Mouse (Mus musculus) thymus, adult 18-20 months (tissue): ENCODE measurements around the gene Cxcr2.
"Not testable (repeated sequence)": the region's sequence is repeated elsewhere in the genome, so short reads cannot be mapped to it uniquely, and the experiment has no call there.

Experiments
- DNase-seq, 2 experiments: peaks; one replicate each; pipeline ENCODE4 v3.0.0; 2022; ENCODE audit warnings: mixed read lengths in 2 of 2

The Cxcr2 gene

GRCm38 (mm10) chr1:74141781-74142180, 12.0 kb upstream of the Cxcr2 start:
- DNase-seq, result no peak

DNA sequence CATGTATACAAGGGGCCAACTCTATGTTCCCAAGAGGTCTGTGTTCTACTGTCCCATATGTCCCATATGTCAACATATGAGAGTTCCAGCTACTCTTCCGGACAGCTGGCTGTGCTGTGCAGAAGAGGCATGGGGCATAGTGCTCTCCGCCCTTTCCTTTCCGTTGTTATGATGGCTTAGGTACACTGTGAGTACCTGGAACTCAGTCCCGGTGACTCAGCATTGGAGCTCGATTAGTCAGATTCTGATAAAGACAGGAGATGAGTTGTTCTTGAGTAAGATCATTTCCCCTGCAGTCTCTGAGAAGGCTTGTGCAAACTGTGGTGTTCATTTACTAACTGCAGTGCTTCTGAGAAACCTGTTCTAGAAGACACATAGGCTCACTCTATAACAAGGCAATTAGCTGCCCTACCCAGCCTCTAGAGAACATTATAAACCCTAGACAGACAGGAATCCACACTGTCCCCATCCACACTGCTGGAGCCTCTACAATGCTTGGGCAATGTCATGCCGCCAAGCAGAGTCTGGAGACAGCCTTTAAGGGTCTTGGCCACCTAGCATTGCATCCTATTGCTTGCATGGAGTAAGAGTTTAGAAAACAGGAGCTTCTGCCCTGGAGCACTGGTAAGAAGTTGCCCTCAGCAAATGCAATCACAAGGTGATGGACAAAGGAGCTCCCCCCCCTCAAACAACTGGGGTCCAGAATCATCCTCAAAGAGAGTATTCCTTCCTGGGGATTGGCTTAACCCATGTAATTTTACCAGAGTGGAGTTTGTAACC, 4.5 kb upstream of the Cxcr2 start:
- no peak for DNase-seq

DNA sequence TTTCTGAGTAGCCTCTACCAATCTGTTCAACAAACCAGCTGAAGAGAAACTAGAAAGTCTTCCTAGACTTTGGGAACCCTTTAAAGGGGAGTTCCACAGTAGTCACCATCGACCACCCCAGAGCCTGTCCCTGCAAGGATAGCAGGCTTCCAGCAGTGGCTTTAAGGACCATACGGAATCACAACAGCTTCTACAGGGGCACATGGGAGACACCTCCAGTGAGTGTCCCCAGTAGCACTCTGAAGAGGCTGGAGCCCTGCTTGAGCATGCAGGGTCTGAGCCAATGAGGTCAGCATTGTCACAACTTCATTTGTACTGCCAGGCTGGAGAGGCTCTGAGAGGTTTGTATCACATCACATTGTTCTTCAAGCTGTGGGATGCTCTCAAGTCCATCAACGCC, 3.7 kb upstream of the Cxcr2 start:
- DNase-seq, result no peak

DNA sequence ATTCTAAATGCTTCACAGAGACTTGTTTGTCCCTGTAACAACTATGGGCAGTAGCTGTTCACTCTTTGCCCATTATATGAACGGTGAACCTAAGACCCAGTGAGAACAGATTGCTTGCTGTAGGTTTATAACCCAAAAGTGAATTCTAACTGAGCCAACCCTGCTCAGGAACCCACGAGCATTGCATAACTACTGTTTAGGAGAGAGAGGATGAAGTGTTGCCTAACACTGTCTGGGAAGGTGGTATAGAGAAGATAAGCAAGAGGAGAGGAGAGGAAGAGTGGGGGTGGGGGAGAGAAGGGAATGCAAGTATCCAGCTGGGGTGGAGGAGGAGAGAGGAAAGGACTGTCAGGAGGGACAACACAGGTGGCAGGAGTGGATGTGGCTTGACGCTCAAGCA, 2.7 kb upstream of the Cxcr2 start:
- no peak for DNase-seq

DNA sequence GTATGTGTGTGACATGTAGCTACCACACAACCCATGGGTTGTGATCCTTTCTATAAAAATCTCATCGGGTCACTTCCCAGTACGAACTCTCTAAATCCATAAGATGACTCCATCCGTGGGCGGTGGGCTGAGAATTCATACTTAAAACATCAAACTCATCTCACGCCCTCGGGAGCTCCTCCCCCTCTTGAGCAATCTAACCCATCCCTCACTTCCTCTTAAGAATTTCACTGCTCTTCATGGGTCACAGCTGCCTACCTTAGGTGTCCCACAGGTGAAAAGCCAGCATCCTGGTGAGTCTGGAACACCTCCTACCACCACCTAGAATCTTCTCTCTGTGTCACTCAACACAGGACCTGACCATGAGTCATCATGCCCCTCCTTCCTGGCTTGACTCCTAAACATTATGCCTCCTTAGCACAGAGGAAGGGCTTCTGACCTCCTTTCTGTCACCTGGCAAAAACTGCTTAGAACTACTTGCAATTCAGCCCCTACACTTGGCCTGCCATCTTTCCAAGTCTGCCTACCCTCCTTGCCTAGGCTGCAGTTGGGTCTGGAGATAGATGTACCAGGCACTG, 1.7 kb downstream of the Cxcr2 start:
- no peak for DNase-seq

GRCm38 (mm10) chr1:74156381-74156910, 2.7 kb downstream of the Cxcr2 start:
- DNase-seq, result no peak

DNA sequence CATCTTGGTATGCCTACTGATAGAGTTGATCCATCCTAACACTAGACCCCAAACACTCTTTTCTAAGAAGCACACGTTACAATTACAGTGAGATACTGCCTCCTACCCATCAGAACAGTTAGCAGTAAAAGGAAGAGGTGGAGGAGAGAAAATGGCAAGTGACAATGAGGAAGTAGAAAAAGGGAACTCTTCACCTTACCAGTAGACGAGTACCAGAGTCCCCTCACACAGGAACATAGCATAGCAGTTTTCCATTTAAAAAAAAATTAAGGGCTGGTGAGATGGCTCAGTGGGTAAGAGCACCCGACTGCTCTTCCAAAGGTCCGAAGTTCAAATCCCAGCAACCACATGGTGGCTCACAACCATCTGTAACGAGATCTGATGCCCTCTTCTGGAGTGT, 5.8 kb downstream of the Cxcr2 start:
- DNase-seq, result not testable (repeated sequence)

GRCm38 (mm10) chr1:74160036-74160435, 6.2 kb downstream of the Cxcr2 start:
- DNase-seq, result no peak

DNA sequence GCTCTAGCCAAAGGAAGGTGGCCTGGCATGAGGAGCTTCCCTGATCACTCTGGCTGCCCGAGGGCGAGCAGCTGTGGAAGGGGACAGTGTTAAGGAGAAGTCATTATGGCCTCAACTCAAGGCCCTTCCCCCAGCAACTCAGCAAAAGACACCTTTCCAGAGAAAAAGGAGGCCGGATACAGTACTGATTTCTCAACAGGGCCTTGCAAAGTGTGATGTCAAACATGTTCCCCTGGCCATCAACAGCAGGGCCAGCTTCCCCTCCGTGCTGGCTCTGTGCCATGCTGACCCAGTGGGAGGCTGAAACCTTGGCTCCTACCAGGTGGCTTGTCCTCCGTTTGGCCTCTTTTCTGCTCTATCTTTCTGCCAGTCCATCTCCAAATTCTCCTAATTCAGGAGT, 13.3 kb downstream of the Cxcr2 start:
- DNase-seq, result no peak

DNA sequence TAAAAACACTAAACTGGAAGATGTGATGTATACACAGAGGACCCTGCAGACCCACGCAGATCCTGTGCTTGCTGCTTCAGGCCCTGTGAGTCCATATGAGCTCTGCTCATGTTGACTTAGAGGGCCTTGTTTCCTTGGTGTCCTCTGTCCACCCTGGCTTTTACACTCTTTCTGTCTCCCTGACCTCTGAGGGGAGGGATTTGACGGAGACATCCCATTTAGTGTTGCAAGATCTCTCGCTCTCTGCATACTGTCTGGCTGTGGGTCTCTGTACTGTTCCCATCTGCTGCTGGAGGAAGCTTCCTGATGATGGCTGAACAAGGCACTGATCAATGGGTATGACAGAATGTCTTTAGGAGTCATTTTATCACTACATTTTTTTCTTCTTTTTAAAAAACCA, 15.9 kb downstream of the Cxcr2 start:
- no peak for DNase-seq

DNA sequence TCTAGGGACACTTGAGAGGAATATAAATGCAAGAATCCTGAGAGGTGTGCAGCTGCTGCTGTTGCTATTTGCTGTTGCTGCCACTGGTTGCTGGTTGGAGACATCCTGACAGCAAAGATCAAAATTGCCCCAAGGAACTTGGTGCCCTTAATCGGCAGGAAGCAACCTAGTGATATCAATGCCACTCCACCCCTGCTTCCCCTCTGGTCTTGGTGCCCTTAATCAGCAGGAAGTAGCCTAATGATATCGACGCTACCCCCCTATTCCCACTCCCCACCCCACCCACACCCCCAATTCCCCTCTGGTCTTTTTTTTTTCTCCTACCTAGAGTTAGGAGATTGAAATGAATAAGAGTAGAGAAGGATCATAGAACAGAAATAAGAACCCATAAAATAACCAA, 18.9 kb downstream of the Cxcr2 start:
- DNase-seq, result no peak

DNA sequence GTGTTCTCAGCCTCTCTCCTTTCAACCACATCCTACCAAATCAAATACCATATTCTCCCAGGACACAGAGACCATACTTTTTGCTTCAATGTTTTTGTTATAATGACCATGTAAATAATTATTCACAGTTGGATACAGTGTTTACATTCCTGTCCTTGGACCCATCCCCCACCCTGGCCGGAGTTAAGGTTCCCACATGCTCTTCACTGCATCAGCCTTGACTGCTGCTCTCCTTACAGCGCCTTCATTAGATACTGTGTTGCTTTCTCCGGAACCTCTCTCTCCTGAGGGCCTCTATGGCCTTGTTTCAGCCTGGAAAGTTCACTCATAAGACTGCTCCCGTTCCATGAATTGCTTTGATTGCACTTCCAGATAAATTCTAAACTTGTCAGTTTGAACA, 21.9 kb downstream of the Cxcr2 start:
- no peak for DNase-seq

DNA sequence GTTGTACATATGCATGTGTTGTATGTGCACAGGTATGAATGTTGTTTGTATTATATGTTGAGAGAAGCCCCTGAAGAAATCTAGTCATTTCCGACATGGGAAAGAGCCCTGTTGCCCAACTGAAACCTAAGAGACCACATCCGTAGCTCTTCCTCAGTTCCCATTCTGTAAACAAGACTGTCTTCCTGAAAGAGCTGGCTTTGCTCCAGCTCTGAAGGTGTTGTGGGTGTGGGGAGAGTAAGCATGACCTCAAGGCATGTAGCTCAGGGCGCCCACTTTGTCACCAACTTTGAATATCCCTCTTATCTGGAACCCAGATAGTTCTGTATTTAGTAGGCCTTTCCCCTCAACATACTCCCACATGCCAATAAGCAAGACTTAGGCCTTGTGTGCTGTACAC, 24.8 kb downstream of the Cxcr2 start:
- no peak for DNase-seq

DNA sequence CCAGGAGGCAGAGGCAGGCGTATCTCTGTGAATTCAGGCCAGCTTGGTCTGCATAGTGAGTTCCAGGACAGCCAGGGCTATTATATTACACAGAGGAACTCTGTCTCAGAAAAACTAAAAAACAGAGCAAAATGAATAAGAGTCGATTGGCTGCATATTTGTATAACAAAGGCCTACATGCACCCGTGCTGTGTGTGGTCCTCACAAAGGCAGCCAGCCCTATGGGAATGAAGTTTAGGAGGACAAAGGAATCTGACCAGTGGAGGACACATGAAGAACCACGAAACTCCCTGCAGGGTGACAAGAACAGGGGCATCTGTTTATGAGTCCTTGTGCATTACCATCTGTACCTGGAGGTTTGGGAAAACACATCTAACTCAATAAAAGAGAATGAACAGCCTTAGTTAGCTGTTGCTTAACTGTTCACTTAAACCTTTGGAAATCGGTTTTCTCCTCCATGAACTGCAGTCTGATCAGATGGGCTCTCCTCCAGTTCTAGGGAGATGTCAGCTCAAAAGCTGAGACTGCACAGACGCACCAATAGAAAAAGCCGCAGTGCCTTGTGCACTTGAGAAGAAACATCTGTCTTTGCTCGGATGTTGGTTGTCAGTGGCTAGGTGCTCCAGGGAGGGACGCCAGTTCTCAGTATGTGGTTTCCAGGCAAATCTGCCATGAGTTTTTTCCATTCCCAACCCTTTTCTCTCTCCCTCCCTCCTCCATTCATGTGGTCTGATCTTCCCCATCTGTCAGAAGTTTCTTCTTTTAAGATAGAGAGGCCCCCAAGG, 26.0 kb downstream of the Cxcr2 start:
- no peak for DNase-seq

GRCm38 (mm10) chr1:74181462-74181861, 27.7 kb downstream of the Cxcr2 start:
- no peak for DNase-seq

GRCm38 (mm10) chr1:74183006-74183405, 29.2 kb downstream of the Cxcr2 start:
- no peak for DNase-seq

GRCm38 (mm10) chr1:74190471-74190870, 36.7 kb downstream of the Cxcr2 start:
- no peak for DNase-seq

GRCm38 (mm10) chr1:74192711-74193110, 38.9 kb downstream of the Cxcr2 start:
- DNase-seq, result no peak

DNA sequence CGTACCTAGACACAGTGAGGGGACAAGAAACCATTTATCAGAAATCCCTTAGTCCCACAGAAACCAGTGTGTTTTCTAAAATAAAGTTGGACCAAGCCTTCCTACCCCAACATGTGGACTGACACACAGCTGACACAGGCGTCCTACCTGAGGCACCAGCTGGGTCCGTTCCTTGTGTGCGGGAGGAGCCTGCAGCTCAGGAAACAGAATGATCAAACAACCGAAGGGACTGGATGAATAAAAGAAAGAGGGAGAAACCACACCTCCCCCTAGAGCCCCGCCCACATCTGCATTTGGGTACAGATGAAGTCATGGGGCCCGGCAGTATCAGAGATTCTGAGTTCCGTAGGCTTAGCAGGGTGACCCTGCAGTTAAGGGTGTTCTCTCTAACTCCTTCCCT, 40.7 kb downstream of the Cxcr2 start, which contains the start of gene Cxcr1:
Gene Cxcr1, minus strand, starts transcription at position 187 of the 400 bp plus-strand sequence.
- DNase-seq, result no peak

DNA sequence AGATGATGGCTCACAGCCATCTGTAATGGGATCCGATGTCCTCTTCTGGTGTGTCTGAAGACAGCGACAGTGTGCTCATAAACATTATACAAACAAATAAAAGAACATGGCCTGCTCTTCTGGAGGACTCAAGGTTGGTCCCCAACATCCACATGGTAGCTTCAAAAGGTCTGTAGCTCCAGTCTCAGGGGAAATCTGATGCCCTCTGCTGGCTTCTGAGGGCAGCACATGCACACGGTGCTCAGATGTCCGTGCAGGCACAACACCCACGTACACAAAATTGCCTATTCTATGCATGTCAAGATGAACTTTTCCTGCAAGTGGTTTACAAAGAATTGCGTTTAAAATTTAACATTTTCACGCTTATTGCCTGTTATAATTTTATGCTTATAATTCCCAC, 42.2 kb downstream of the Cxcr2 start:
- DNase-seq, result no peak

DNA sequence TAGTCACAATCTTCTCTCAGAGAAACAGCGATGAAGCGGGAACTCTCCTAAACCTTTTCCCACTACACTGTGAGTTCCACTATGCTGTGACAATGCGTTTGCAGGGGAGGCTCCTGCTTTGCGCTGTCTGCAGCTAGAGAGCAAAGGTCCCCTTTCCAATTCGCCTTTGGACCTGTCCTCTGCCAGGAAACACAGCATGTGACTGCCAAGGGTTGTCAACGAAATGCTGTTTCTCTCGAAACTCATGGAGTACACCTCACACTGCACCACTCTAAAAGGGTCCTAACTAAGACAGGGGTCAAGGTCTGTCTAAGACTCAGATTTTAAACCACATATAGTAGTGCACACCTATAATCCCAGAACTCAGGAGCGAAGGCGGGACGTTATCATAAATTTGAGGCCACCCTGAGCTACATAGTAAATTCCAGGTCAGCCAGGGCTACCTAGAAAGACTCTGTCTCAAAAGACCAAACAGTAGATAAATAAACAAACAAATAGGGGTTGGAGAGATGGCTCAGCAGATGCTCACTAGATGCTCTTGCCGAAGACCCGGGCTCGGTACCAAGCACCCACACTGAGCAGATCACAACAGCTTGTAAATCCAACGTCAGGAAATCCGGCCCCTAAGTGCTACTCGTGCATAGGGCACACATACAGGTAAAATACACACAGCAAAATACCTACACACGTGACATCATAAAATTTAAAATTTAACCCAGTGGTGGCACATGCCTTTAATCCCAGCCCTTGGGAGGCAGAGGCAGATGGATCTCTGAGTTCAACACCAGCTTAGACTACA, 43.0 kb downstream of the Cxcr2 start:
- DNase-seq, result no peak

DNA sequence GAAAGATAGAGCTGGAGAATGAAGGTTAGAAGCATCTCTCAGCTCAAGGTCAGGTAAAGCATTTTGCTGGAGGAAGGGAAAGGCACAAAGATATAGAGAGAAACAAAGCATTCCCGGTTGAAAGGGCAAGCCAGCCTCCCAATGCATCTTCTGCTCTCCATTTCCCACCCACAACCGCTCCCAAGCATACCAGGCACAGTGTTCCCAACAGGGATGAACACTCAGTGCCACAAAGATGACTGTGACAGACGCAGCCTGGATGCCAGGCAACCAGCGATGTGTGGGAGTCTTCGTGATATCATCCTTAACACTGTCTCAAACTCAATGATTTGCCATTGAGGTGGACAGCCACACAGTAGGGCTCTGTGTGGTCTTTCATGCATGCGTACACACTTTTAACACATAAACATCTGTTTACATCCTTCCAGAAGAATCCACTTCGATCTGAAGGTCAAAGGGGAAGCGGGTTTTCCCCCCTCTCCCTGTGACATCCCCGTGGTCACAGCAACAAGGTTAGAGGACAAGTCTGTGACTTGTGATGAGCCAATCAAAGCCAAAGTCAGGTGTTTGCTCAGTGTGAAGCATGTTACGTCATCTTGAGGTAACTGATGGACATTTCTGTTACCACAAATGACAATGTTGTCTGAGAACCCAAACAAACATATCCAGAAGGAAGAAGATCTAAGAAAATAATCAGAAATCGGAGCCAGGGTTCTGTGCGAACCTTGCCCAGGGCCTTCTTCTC, 44.1 kb downstream of the Cxcr2 start:
- DNase-seq, result no peak
